Mouse (Mus musculus) kidney, embryonic 16.5 days (tissue): ENCODE data around the gene Irf8. TPM values are rescaled to one million over a fixed set of nuclear protein-coding genes. Genes with fewer than 3 reads are reported as not detected.
A peak's percentile ranks its signal among the peaks of the same experiment; 100 is the strongest.

Experiments
- ATAC-seq: fragments of 200-750 bp; cut with Nextera tagmentation; 2 replicates; pipeline ENCODE4 v1.8.0; 2017; ENCODE audit warnings: moderate TSS enrichment; ENCODE audit not compliant: low FRiP score, low TSS enrichment
- H3K27ac ChIP-seq: fragments of 300-500 bp; sonication (generic); 2 replicates; pipeline ENCODE4 v1.5.1; 2014; ENCODE audit warnings: low read length
- H3K27me3 ChIP-seq: fragments of 300-500 bp; sonication (generic); 2 replicates; pipeline ENCODE4 v1.6.1; 2014; ENCODE audit warnings: low read length, control low read depth, mixed read lengths; ENCODE audit not compliant: insufficient read depth
- H3K36me3 ChIP-seq: fragments of 300-500 bp; sonication (generic); 2 replicates; pipeline ENCODE4 v1.6.1; 2014; ENCODE audit warnings: low read length, control low read depth, mixed read lengths; ENCODE audit not compliant: insufficient read depth
- H3K4me1 ChIP-seq: fragments of 300-500 bp; sonication (generic); 2 replicates; pipeline ENCODE4 v1.6.1; 2014; ENCODE audit warnings: low read length, control low read depth, mixed read lengths; ENCODE audit not compliant: insufficient read depth
- H3K4me2 ChIP-seq: fragments of 300-500 bp; sonication (generic); replicated peaks from 2 replicates; pipeline ENCODE4 v1.6.1; 2014; ENCODE audit warnings: low read depth, low read length
- H3K4me3 ChIP-seq: fragments of 300-500 bp; sonication (generic); 2 replicates; pipeline ENCODE4 v1.5.1; 2014; ENCODE audit warnings: mild to moderate bottlenecking, low read length
- H3K9ac ChIP-seq: fragments of 300-500 bp; sonication (generic); replicated peaks from 2 replicates; pipeline ENCODE4 v1.6.1; 2014; ENCODE audit warnings: low read length
- H3K9me3 ChIP-seq: fragments of 300-500 bp; sonication (generic); 2 replicates; pipeline ENCODE4 v1.6.1; 2016; ENCODE audit warnings: low read length, control low read depth
- WGBS: fragments of 180-500 bp; shearing (Covaris S2); extraction: QIAGEN DNeasy Blood & Tissue Kit; methylation state at CpG from one replicate; pipeline ENCODE4 v1.1.7; 2014; 5-methylcytosine and 5-hydroxymethylcytosine counted together
- polyA plus RNA-seq: library from polyadenylated mRNA; unstranded; fragments of >200 nt; fragmentation: Nextera tagmentation; extraction: Ambion mirVana; gene quantifications from 2 replicates; pipeline ENCODE4 v1.2.1, GENCODE M21; 2015

Gene Irf8
- polyA plus RNA-seq, result 10.0 and 10.9 TPM in 2 replicates

GRCm38 (mm10) chr8:120735770-120736481 lies at the start of gene Irf8:
TSS of gene Irf8 (plus strand) at chr8:120736358.
- Histone ChIP-seq H3K4me1 (peaks cover 11% of the 10 kb centered on the region), H3K4me2 (peak within 1 kb of the TSS; percentile 98), H3K36me3 (no peaks in the 10 kb centered on the region; the same call in 1 of the 2 replicates), H3K4me3 (peak within 1 kb of the TSS; percentile 58), H3K9ac (peak within 1 kb of the TSS; percentile 67), H3K9me3 (no peaks in the 10 kb centered on the region), H3K27me3 (peaks cover 36% of the 10 kb centered on the region), H3K27ac (no peak within 1 kb of the TSS)
- under 1% methylated on average over 62 of the region's 62 CpGs for WGBS
- ATAC-seq, result peak; percentile 88

- H3K4me3 ChIP-seq, result no peak overlapping the region
- no peak overlapping the region for H3K4me2 ChIP-seq
- H3K4me1 ChIP-seq, result peaks cover 2% of the 10 kb centered on the region; the same call in 1 of the 2 replicates
- H3K27me3 ChIP-seq, result no peaks in the 10 kb centered on the region
- no peaks in the 10 kb centered on the region for H3K36me3 ChIP-seq
- no peak for ATAC-seq
- 84% methylated on average over 5 of the region's 5 CpGs for WGBS
- no peak overlapping the region for H3K9ac ChIP-seq
- no peak overlapping the region for H3K27ac ChIP-seq
- no peaks in the 10 kb centered on the region for H3K9me3 ChIP-seq
These were observed 49.6 kb upstream of the Irf8 start for GRCm38 (mm10) chr8:120686576-120686975.

GRCm38 (mm10) chr8:120687786-120688185 lies 48.4 kb upstream of the Irf8 start:
- no peak overlapping the region for H3K9ac ChIP-seq
- H3K27ac ChIP-seq, result no peak overlapping the region
- WGBS, result 56% methylated on average over 8 of the region's 8 CpGs
- peaks cover 2% of the 10 kb centered on the region; the same call in 1 of the 2 replicates for H3K4me1 ChIP-seq
- H3K9me3 ChIP-seq, result no peaks in the 10 kb centered on the region
- no peaks in the 10 kb centered on the region for H3K36me3 ChIP-seq
- H3K4me2 ChIP-seq, result no peak overlapping the region
- ATAC-seq, result no peak
- no peak overlapping the region for H3K4me3 ChIP-seq
- H3K27me3 ChIP-seq, result no peaks in the 10 kb centered on the region

GRCm38 (mm10) chr8:120688511-120688910 lies 47.6 kb upstream of the Irf8 start:
- Histone ChIP-seq H3K36me3 (no peaks in the 10 kb centered on the region), H3K4me3 (no peak overlapping the region), H3K27me3 (no peaks in the 10 kb centered on the region), H3K27ac (no peak overlapping the region), H3K4me1 (peaks cover 2% of the 10 kb centered on the region; the same call in 1 of the 2 replicates), H3K9me3 (no peaks in the 10 kb centered on the region), H3K4me2 (no peak overlapping the region), H3K9ac (no peak overlapping the region)
- ATAC-seq, result no peak
- WGBS, result 89% methylated on average over 7 of the region's 7 CpGs

GRCm38 (mm10) chr8:120692934-120693333 lies 43.2 kb upstream of the Irf8 start:
- Histone ChIP-seq H3K4me3 (no peak overlapping the region), H3K4me1 (peaks cover 26% of the 10 kb centered on the region; the same call in 1 of the 2 replicates), H3K9ac (no peak overlapping the region), H3K27ac (no peak overlapping the region), H3K9me3 (no peaks in the 10 kb centered on the region), H3K36me3 (no peaks in the 10 kb centered on the region), H3K4me2 (no peak overlapping the region), H3K27me3 (no peaks in the 10 kb centered on the region)
- WGBS, result 54% methylated on average over 4 of the region's 4 CpGs
- ATAC-seq, result no peak

- H3K9ac ChIP-seq, result no peak overlapping the region
- H3K4me3 ChIP-seq, result no peak overlapping the region
- H3K4me1 ChIP-seq, result peaks cover 26% of the 10 kb centered on the region; the same call in 1 of the 2 replicates
- H3K27ac ChIP-seq, result peak overlapping the region; percentile 47
- H3K27me3 ChIP-seq, result no peaks in the 10 kb centered on the region
- ATAC-seq, result peak; percentile 82
- 13% methylated on average over 22 of the region's 22 CpGs for WGBS
- H3K9me3 ChIP-seq, result no peaks in the 10 kb centered on the region
- H3K4me2 ChIP-seq, result peak overlapping the region; percentile 14
- H3K36me3 ChIP-seq, result no peaks in the 10 kb centered on the region
These were observed 42.2 kb upstream of the Irf8 start for GRCm38 (mm10) chr8:120693861-120694493.

- Histone ChIP-seq H3K4me3 (no peak overlapping the region), H3K4me2 (no peak overlapping the region), H3K4me1 (peaks cover 34% of the 10 kb centered on the region; the same call in 1 of the 2 replicates), H3K9ac (no peak overlapping the region; the same call in 1 of the 2 replicates), H3K36me3 (no peaks in the 10 kb centered on the region), H3K9me3 (no peaks in the 10 kb centered on the region), H3K27me3 (0 out of 2 replicates have a peak, but pooled peaks cover 2% of the 10 kb centered on the region), H3K27ac (peak overlapping the region; percentile 78)
- 29% methylated on average over 13 of the region's 13 CpGs for WGBS
- peak; percentile 67 for ATAC-seq
These were observed 39.6 kb upstream of the Irf8 start for GRCm38 (mm10) chr8:120696401-120697153.

- H3K27me3 ChIP-seq, result 0 out of 2 replicates have a peak, but pooled peaks cover 5% of the 10 kb centered on the region
- H3K9me3 ChIP-seq, result no peaks in the 10 kb centered on the region
- no peak overlapping the region for H3K4me3 ChIP-seq
- H3K36me3 ChIP-seq, result no peaks in the 10 kb centered on the region
- ATAC-seq, result no peak
- no peak overlapping the region for H3K4me2 ChIP-seq
- no peak overlapping the region; the same call in 1 of the 2 replicates for H3K9ac ChIP-seq
- peak overlapping the region; percentile 78 for H3K27ac ChIP-seq
- peaks cover 34% of the 10 kb centered on the region; the same call in 1 of the 2 replicates for H3K4me1 ChIP-seq
- 67% methylated on average over 17 of the region's 17 CpGs for WGBS
These were observed 38.8 kb upstream of the Irf8 start for GRCm38 (mm10) chr8:120697154-120697978.

GRCm38 (mm10) chr8:120697979-120698272 lies 38.2 kb upstream of the Irf8 start:
- Histone ChIP-seq H3K9ac (no peak overlapping the region), H3K4me3 (no peak overlapping the region), H3K36me3 (no peaks in the 10 kb centered on the region), H3K27ac (no peak overlapping the region), H3K4me1 (peaks cover 34% of the 10 kb centered on the region; the same call in 1 of the 2 replicates), H3K27me3 (0 out of 2 replicates have a peak, but pooled peaks cover 5% of the 10 kb centered on the region), H3K4me2 (no peak overlapping the region), H3K9me3 (no peaks in the 10 kb centered on the region)
- ATAC-seq, result no peak
